Mouse (Mus musculus): ENCODE data around the gene Slc26a10. TPM values are rescaled to one million over a fixed set of nuclear protein-coding genes. Genes with fewer than 3 reads are reported as not detected.

Slc26a10 gene
- polyA plus RNA-seq, 2 experiments = 1.3 to 1.7 TPM

DNA sequence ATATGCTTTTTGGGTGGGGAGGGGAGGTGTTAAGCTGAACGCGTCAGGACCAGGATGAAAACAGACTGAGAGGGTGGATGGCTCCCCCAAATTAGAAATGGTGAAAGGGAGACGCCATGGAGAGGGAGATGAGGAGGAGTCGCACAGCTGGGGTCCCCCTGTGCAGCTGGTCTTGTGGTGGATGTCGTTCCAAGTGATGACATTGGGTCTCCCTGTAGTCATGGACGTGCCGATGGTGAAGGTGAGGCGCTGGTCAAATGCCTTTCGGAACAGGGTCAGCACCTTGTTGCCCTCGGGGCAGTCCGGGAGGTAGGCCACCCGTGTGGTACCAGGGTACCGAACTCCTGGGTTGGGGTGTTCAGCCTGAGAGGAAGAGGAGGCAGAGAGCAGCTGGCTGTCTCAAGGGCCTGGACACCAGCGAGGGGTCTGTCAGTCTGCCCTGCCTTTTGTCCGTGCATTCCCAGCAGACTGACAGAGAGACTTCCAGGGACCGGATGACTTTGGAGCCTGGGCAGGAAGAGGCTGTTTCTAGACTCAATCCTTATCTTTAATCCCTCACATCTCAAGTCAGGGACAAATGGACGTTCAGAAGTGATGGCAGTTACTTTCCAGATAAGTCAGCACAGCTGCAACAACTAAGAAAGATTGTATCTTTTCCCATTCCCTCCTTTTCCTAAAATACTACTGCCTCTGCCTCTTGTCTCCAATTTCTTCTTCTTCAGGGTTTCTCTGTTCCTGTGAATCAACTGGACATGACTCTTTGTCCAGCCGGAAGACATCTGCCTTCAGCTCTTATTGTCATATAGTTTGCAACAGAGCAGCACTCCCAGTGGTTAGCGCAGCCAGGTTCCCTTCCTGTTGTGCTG, 11.0 kb upstream of the Slc26a10 start:
- Histone ChIP-seq H3K4me2 (ENCODE audit: low read depth) (peak overlapping the region; percentile 100), H3K4me1 (replicated peaks; ENCODE audit: control insufficient read depth in 2 of 2, insufficient read depth in 2 of 2, low read length in 1 of 2) (peaks cover 39 to 50% of the 10 kb centered on the region in 2 experiments), H3K36me3 (replicated peaks; ENCODE audit: control insufficient read depth, insufficient read depth, low read depth) (no peaks in the 10 kb centered on the region), H3K4me3 (ENCODE audit: insufficient read depth in 1 of 2, low read depth in 2 of 2, low read length in 2 of 2) (no peak overlapping the region), H3K27ac (peak overlapping the region; percentile 81), H3K9ac (replicated peaks) (no peak overlapping the region), H3K27me3 (ENCODE audit: control insufficient read depth, insufficient read depth, low read length) (no peaks in the 10 kb centered on the region), H3K9me3 (ENCODE audit: control insufficient read depth, low read length) (no peaks in the 10 kb centered on the region)
- ATAC-seq (ENCODE audit: insufficient read depth) = no peak
- 53% methylated on average over 19 of the region's 19 CpGs for WGBS (ENCODE audit: insufficient replicate concordance)
- no peak for TF ChIP-seq CTCF (IDR thresholded peaks at IDR 0.05; ENCODE audit: low read depth)
- TF ChIP-seq EP300 (IDR thresholded peaks at IDR 0.05; ENCODE audit: low read depth) = no peak; the same call in 1 of the 2 replicates
- no peak for DNase-seq (ENCODE audit: low read depth in 3 of 3, low spot score in 3 of 3)

DNA sequence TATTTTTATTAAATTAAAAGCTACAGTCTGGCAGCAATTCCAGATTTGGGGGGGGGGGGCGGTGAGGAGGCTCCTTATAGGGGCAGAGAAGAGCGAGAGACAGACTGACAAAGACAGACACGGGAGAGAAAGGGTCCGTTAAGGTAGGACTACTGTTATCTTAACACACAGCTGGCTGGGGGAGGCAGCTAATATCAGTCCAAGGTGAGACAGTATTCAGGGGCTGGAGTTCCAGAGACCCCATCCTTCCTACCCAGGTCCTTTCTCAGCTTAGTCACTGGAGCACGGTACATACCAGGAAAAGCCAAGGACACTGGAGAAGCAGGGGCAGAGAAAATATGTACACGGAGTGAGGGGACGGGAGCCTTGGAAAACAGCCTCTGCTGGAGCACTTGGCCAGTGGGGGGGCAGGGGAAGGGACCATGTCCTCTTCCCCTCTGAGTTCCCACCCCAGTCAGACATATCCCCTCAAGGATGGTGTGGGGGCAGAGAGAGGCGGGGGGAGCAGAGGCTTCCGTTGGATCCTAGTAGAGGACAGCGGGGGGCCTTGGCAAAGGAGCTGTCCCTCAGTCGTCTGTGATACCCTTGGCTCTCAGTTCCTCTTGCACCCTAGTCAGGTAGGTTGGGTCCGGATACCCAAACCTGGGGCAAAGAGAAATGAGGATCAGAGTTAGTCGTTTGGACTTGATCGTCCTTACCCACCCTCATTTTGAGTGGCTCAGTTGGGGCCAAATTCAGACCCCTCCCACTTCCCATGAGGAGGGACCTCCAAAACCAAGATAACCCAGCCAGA, 10.1 kb upstream of the Slc26a10 start:
- peak overlapping the region; percentile 81 for H3K27ac ChIP-seq
- no peaks in the 10 kb centered on the region for H3K36me3 ChIP-seq (replicated peaks; ENCODE audit: control insufficient read depth, insufficient read depth, low read depth)
- H3K4me2 ChIP-seq (ENCODE audit: low read depth) = peak overlapping the region; percentile 100
- H3K9ac ChIP-seq (replicated peaks) = peak overlapping the region; percentile 82
- H3K9me3 ChIP-seq (ENCODE audit: control insufficient read depth, low read length) = no peaks in the 10 kb centered on the region
- peak; percentile 56 for TF ChIP-seq EP300 (IDR thresholded peaks at IDR 0.05; ENCODE audit: low read depth)
- TF ChIP-seq CTCF (IDR thresholded peaks at IDR 0.05; ENCODE audit: low read depth) = no peak
- H3K4me1 ChIP-seq (replicated peaks; ENCODE audit: control insufficient read depth in 2 of 2, insufficient read depth in 2 of 2, low read length in 1 of 2) = peaks cover 39 to 45% of the 10 kb centered on the region in 2 experiments
- ATAC-seq (ENCODE audit: insufficient read depth) (peak; percentile 27; the same call in 1 of the 2 replicates), DNase-seq (ENCODE audit: low read depth in 3 of 3, low spot score in 3 of 3) (no peak)
- H3K27me3 ChIP-seq (ENCODE audit: control insufficient read depth, insufficient read depth, low read length) = no peaks in the 10 kb centered on the region
- 23% methylated on average over 14 of the region's 14 CpGs for WGBS (ENCODE audit: insufficient replicate concordance)
- peak overlapping the region in 1 of 2 experiments; percentile 63; a peak in 2 of 4 replicates for H3K4me3 ChIP-seq (ENCODE audit: insufficient read depth in 1 of 2, low read depth in 2 of 2, low read length in 2 of 2)

DNA sequence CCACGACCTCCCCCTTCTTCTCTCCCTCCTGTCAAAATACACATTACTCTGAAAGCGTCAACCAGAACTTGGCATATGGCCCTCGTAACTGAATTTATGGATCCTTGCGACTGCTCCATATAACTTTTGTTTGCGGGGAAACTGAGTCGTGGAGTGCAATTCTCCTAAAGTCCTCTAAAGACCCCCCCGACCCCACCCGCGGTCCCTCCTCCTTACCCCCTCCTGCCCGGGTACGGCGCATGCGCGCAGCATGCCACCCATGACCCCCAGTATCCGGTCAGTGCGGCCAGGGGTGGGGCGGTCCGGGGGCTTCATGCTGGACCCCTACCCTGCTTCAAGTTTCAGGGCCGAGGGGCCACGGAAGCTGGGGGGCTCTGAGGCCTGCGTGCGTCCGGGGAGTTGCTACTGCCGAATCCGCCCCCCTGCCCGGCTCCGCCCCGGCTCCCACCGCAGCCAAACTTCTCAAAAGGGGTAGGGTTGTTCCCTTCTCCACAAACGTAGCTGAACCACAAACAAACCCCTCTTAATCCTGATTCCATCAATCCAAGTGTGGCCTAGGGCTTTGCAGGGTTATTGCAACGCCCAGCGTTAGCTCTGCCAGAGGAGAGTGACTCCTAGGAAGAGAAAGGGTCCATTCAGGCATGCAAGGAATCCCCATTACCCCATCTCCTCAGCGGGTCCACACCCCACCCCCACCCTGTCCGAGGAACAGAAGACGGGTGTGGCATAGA, 9.4 kb upstream of the Slc26a10 start, which contains the start of gene Arhgef25:
Arhgef25 (minus strand) TSS at position 433 of the 731 bp plus-strand sequence.
- H3K27ac ChIP-seq = peak within 1 kb of the TSS; percentile 81
- no peaks in the 10 kb centered on the region for H3K9me3 ChIP-seq (ENCODE audit: control insufficient read depth, low read length)
- peak within 1 kb of the TSS; percentile 82 for H3K9ac ChIP-seq (replicated peaks)
- no peaks in the 10 kb centered on the region for H3K27me3 ChIP-seq (ENCODE audit: control insufficient read depth, insufficient read depth, low read length)
- DNase-seq (ENCODE audit: low read depth in 3 of 3, low spot score in 3 of 3) = no peak
- 2% methylated on average over 35 of the region's 35 CpGs for WGBS (ENCODE audit: insufficient replicate concordance)
- no peaks in the 10 kb centered on the region for H3K36me3 ChIP-seq (replicated peaks; ENCODE audit: control insufficient read depth, insufficient read depth, low read depth)
- peak within 1 kb of the TSS; percentile 100 for H3K4me2 ChIP-seq (ENCODE audit: low read depth)
- peak; percentile 5; the same call in 1 of the 2 replicates for ATAC-seq (ENCODE audit: insufficient read depth)
- peaks cover 37 to 44% of the 10 kb centered on the region in 2 experiments for H3K4me1 ChIP-seq (replicated peaks; ENCODE audit: control insufficient read depth in 2 of 2, insufficient read depth in 2 of 2, low read length in 1 of 2)
- no peak for TF ChIP-seq EP300 (IDR thresholded peaks at IDR 0.05; ENCODE audit: low read depth)
- no peak for TF ChIP-seq CTCF (IDR thresholded peaks at IDR 0.05; ENCODE audit: low read depth)
- H3K4me3 ChIP-seq (ENCODE audit: insufficient read depth in 1 of 2, low read depth in 2 of 2, low read length in 2 of 2) = peak within 1 kb of the TSS; percentile 63 to 74

DNA sequence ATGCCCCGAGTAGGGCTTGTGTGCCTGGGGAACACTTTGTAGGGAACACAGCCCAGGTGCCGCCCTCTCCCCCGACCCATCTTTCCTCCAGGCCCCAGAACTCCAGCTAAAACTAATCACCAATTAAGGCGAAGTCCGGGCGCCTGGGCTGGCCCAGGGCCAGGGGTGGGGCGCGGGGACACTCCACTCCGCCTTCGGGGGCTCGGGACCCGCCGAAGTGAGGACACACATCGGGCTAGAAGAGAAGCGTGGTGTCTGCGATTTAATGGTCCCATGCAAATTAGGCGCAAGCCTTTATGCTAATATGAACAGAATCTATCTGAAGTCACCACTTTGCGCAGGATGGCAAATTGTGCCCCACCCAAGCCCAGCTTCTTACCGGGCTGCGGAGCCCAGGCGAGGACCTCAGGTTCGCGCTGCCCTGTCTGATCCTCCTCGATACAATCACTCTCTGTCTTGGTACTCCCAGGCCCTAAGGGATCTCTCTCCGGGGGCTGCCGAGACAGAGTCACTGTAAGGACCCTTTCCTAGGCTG, 8.7 kb upstream of the Slc26a10 start:
- Histone ChIP-seq H3K4me3 (ENCODE audit: insufficient read depth in 1 of 2, low read depth in 2 of 2, low read length in 2 of 2) (peak overlapping the region; percentile 63 to 74), H3K36me3 (replicated peaks; ENCODE audit: control insufficient read depth, insufficient read depth, low read depth) (no peaks in the 10 kb centered on the region), H3K4me1 (replicated peaks; ENCODE audit: control insufficient read depth in 2 of 2, insufficient read depth in 2 of 2, low read length in 1 of 2) (peaks cover 32 to 40% of the 10 kb centered on the region in 2 experiments), H3K4me2 (ENCODE audit: low read depth) (peak overlapping the region; percentile 100), H3K9me3 (ENCODE audit: control insufficient read depth, low read length) (no peaks in the 10 kb centered on the region), H3K27me3 (ENCODE audit: control insufficient read depth, insufficient read depth, low read length) (no peaks in the 10 kb centered on the region), H3K27ac (peak overlapping the region; percentile 81), H3K9ac (replicated peaks) (peak overlapping the region; percentile 82)
- peak; percentile 16; the same call in 1 of the 2 replicates for TF ChIP-seq EP300 (IDR thresholded peaks at IDR 0.05; ENCODE audit: low read depth)
- TF ChIP-seq CTCF (IDR thresholded peaks at IDR 0.05; ENCODE audit: low read depth) = no peak
- under 1% methylated on average over 26 of the region's 26 CpGs for WGBS (ENCODE audit: insufficient replicate concordance)
- ATAC-seq (ENCODE audit: insufficient read depth) (peak; percentile 60), DNase-seq (ENCODE audit: low read depth in 3 of 3, low spot score in 3 of 3) (peak; percentile 62 to 74 (median 67))
